Mouse (Mus musculus) kidney, postnatal 14 days (tissue): ENCODE results near the gene Rnd3.

Experiments
- DNase-seq: peaks from one replicate; pipeline ENCODE4 v3.0.0; 2022; ENCODE audit warnings: mixed read lengths

The Rnd3 gene

GRCm38 (mm10) chr2:51148975-51149374, at the start of gene Rnd3:
Rnd3 (minus strand) TSS chr2:51149111.
- peak; percentile 97 for DNase-seq

- peak; percentile 4 for DNase-seq
These were observed 43.4 kb upstream of the Rnd3 start for GRCm38 (mm10) chr2:51192319-51192718.

- no peak for DNase-seq
These were observed 36.9 kb upstream of the Rnd3 start for GRCm38 (mm10) chr2:51185762-51186161.

GRCm38 (mm10) chr2:51182990-51183389, 34.1 kb upstream of the Rnd3 start:
- no peak for DNase-seq

- no peak for DNase-seq
These were observed 32.5 kb upstream of the Rnd3 start for GRCm38 (mm10) chr2:51181376-51181775.

GRCm38 (mm10) chr2:51179096-51179495, 30.2 kb upstream of the Rnd3 start:
- DNase-seq: no peak

- peak; percentile 45 for DNase-seq
These were observed 28.7 kb upstream of the Rnd3 start for GRCm38 (mm10) chr2:51177615-51178014.

GRCm38 (mm10) chr2:51175276-51175675, 26.4 kb upstream of the Rnd3 start:
- peak; percentile 18 for DNase-seq

- DNase-seq: no peak
These were observed 12.2 kb upstream of the Rnd3 start for GRCm38 (mm10) chr2:51161110-51161509.

GRCm38 (mm10) chr2:51148454-51148853, 457 bp downstream of the Rnd3 start:
- DNase-seq: peak; percentile 47

GRCm38 (mm10) chr2:51148065-51148407, 875 bp downstream of the Rnd3 start:
- DNase-seq: no peak

- peak; percentile 91 for DNase-seq
These were observed 1.4 kb downstream of the Rnd3 start for GRCm38 (mm10) chr2:51147318-51148064.

GRCm38 (mm10) chr2:51146871-51147317, 2.0 kb downstream of the Rnd3 start:
- DNase-seq: peak; percentile 84

GRCm38 (mm10) chr2:51145838-51146470, 3.0 kb downstream of the Rnd3 start:
- DNase-seq: peak; percentile 34

GRCm38 (mm10) chr2:51144380-51145120, 4.4 kb downstream of the Rnd3 start:
- peak; percentile 29 for DNase-seq

GRCm38 (mm10) chr2:51142422-51142821, 6.5 kb downstream of the Rnd3 start:
- DNase-seq: no peak

GRCm38 (mm10) chr2:51141345-51141744, 7.6 kb downstream of the Rnd3 start:
- no peak for DNase-seq

- peak; percentile 45 for DNase-seq
These were observed 8.4 kb downstream of the Rnd3 start for GRCm38 (mm10) chr2:51140486-51140885.

- no peak for DNase-seq
These were observed 8.9 kb downstream of the Rnd3 start for GRCm38 (mm10) chr2:51139912-51140446.

GRCm38 (mm10) chr2:51139218-51139911, 9.5 kb downstream of the Rnd3 start:
- DNase-seq: peak; percentile 65

- peak; percentile 24 for DNase-seq
These were observed 11.2 kb downstream of the Rnd3 start for GRCm38 (mm10) chr2:51137726-51138125.

- DNase-seq: no peak
These were observed 16.7 kb downstream of the Rnd3 start for GRCm38 (mm10) chr2:51132181-51132580.

GRCm38 (mm10) chr2:51128090-51128489, 20.8 kb downstream of the Rnd3 start:
- DNase-seq: no peak
